Mouse (Mus musculus): ENCODE results near the gene Chst11. TPM values are rescaled to one million over a fixed set of nuclear protein-coding genes. Genes with fewer than 3 reads are reported as not detected.

The Chst11 gene
- 24.5 and 25.0 TPM in 2 replicates for polyA plus RNA-seq (2012; rRNA removed)

- H3K4me1 ChIP-seq (ENCODE audit: control insufficient read depth, insufficient read depth, low read length): peaks cover 2% of the 10 kb centered on the region; the same call in 1 of the 2 replicates
- no peak for TF ChIP-seq CTCF (IDR thresholded peaks at IDR 0.05; ENCODE audit: extremely low read depth, insufficient read depth, low read length)
- peak; percentile 16; the same call in 1 of the 2 replicates for TF ChIP-seq POLR2A (IDR thresholded peaks at IDR 0.05; ENCODE audit: extremely low read depth, insufficient read depth, low read length)
- peak within 1 kb of the TSS; percentile 66; the same call in 1 of the 2 replicates for H3K27ac ChIP-seq (ENCODE audit: insufficient read depth, low read length)
- peak within 1 kb of the TSS; percentile 54 for H3K4me3 ChIP-seq (ENCODE audit: insufficient read depth, low read length)
Observed at GRCm38 (mm10) chr10:82984950-82985699, at the start of gene Chst11. Gene Chst11, plus strand, starts transcription at chr10:82985498.

- TF ChIP-seq CTCF (IDR thresholded peaks at IDR 0.05; ENCODE audit: extremely low read depth, insufficient read depth, low read length): no peak
- no peak for TF ChIP-seq POLR2A (IDR thresholded peaks at IDR 0.05; ENCODE audit: extremely low read depth, insufficient read depth, low read length)
Observed at GRCm38 (mm10) chr10:82935774-82936173, 49.5 kb upstream of the Chst11 start.

DNA sequence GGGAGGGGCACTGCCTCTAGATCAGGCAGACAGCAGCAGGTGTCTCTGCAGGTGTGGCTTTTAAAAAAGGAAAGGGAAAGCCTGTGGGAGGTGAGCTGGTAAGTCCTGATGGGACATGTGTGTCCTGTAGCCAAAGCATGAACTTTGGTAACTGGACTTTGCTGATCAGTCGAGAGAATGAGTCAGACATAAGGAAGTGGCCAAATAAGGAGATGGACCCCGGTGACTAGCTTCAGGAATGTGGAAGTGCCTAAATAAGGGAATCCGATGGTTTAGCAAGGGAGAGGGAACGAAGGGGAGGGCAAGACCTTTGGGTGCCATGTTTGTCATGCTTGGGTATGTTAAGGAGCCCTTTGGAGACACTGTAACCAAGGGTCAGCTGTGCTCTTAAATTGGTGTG is 31.9 kb upstream of the Chst11 start:
- Histone ChIP-seq H3K4me3 (ENCODE audit: insufficient read depth, low read length) (no peak overlapping the region), H3K4me1 (ENCODE audit: control insufficient read depth, insufficient read depth, low read length) (no peaks in the 10 kb centered on the region), H3K27ac (ENCODE audit: insufficient read depth, low read length) (no peak overlapping the region)
- TF ChIP-seq POLR2A (IDR thresholded peaks at IDR 0.05; ENCODE audit: extremely low read depth, insufficient read depth, low read length) (no peak), CTCF (IDR thresholded peaks at IDR 0.05; ENCODE audit: extremely low read depth, insufficient read depth, low read length) (no peak)

More at GRCm38 (mm10) chr10:82935774-82936173, 49.5 kb upstream of the Chst11 start:
- H3K4me3 ChIP-seq (ENCODE audit: insufficient read depth, low read length): no peak overlapping the region
- no peaks in the 10 kb centered on the region for H3K4me1 ChIP-seq (ENCODE audit: control insufficient read depth, insufficient read depth, low read length)
- H3K27ac ChIP-seq (ENCODE audit: insufficient read depth, low read length): no peak overlapping the region

DNA sequence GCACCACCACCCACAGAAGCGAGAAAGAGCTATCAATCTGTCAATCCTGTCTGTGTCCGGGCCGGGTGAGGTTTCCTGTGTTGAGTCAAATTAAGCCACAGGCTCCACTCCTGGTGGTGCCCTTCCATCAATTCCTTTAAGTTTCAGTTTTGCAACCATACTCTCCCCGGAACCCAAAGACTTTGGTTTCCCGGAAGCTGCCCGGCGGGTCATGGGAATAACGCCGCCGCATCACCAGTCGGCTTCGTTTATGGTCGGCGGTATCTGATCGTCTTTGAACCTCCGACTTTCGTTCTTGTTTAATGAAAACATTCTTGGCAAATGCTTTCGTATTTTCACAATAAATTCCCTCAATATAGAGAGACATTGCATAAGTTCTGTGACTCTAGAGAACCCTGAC is 30.2 kb upstream of the Chst11 start:
- no peak for TF ChIP-seq POLR2A (IDR thresholded peaks at IDR 0.05; ENCODE audit: extremely low read depth, insufficient read depth, low read length)
- TF ChIP-seq CTCF (IDR thresholded peaks at IDR 0.05; ENCODE audit: extremely low read depth, insufficient read depth, low read length): no peak
- H3K4me1 ChIP-seq (ENCODE audit: control insufficient read depth, insufficient read depth, low read length): no peaks in the 10 kb centered on the region
- no peak overlapping the region for H3K27ac ChIP-seq (ENCODE audit: insufficient read depth, low read length)
- no peak overlapping the region for H3K4me3 ChIP-seq (ENCODE audit: insufficient read depth, low read length)

GRCm38 (mm10) chr10:82958218-82958761 is 27.0 kb upstream of the Chst11 start:
- Histone ChIP-seq H3K27ac (ENCODE audit: insufficient read depth, low read length) (no peak overlapping the region), H3K4me3 (ENCODE audit: insufficient read depth, low read length) (no peak overlapping the region), H3K4me1 (ENCODE audit: control insufficient read depth, insufficient read depth, low read length) (no peaks in the 10 kb centered on the region)
- TF ChIP-seq POLR2A (IDR thresholded peaks at IDR 0.05; ENCODE audit: extremely low read depth, insufficient read depth, low read length) (no peak), CTCF (IDR thresholded peaks at IDR 0.05; ENCODE audit: extremely low read depth, insufficient read depth, low read length) (no peak)

DNA sequence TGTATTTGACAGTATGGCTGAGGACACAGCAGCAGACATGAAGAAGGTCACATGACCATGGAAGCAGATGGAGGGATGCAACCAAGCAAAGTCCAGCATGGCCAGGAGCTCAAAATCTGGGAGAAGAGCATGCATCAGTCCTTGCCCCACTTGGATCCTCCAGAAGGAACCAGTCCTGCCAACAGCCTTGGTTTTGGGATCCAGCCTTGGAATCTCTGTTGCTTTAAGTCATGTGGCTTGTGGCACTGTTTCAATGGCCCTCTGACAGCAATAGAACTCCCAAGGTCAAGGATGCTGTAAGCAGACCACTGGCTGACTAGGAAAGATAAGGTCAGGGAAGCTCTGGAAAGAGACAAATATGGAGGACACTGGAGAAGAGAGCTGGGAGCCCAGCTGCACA is 26.0 kb upstream of the Chst11 start:
- H3K4me1 ChIP-seq (ENCODE audit: control insufficient read depth, insufficient read depth, low read length): no peaks in the 10 kb centered on the region
- H3K4me3 ChIP-seq (ENCODE audit: insufficient read depth, low read length): no peak overlapping the region
- H3K27ac ChIP-seq (ENCODE audit: insufficient read depth, low read length): no peak overlapping the region
- TF ChIP-seq CTCF (IDR thresholded peaks at IDR 0.05; ENCODE audit: extremely low read depth, insufficient read depth, low read length) (no peak), POLR2A (IDR thresholded peaks at IDR 0.05; ENCODE audit: extremely low read depth, insufficient read depth, low read length) (no peak)

DNA sequence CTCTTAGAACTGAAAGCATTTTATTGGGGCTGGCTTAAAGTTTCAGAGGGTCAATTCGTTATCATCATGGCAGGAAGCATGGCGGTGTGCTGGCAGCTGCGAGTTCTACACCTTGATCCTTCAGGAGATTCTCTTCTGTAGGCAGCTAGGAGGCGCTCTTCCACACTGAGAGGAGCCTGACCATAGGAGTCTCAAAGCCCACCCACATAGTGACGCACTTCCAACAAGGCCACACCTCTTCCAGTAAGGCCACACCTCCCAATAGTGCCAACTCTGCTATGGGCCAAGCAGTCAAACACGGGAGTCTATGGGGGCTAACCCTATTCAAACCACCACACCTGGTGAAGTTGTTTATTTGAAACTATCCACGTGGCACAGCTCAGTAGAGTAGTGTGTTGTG is 24.0 kb upstream of the Chst11 start:
- no peak for TF ChIP-seq CTCF (IDR thresholded peaks at IDR 0.05; ENCODE audit: extremely low read depth, insufficient read depth, low read length)
- no peak for TF ChIP-seq POLR2A (IDR thresholded peaks at IDR 0.05; ENCODE audit: extremely low read depth, insufficient read depth, low read length)
- Histone ChIP-seq H3K4me3 (ENCODE audit: insufficient read depth, low read length) (no peak overlapping the region), H3K4me1 (ENCODE audit: control insufficient read depth, insufficient read depth, low read length) (no peaks in the 10 kb centered on the region), H3K27ac (ENCODE audit: insufficient read depth, low read length) (no peak overlapping the region)

- Histone ChIP-seq H3K27ac (ENCODE audit: insufficient read depth, low read length) (no peak overlapping the region), H3K4me1 (ENCODE audit: control insufficient read depth, insufficient read depth, low read length) (no peaks in the 10 kb centered on the region), H3K4me3 (ENCODE audit: insufficient read depth, low read length) (no peak overlapping the region)
- TF ChIP-seq CTCF (IDR thresholded peaks at IDR 0.05; ENCODE audit: extremely low read depth, insufficient read depth, low read length) (no peak), POLR2A (IDR thresholded peaks at IDR 0.05; ENCODE audit: extremely low read depth, insufficient read depth, low read length) (no peak)
Observed at GRCm38 (mm10) chr10:82962018-82962417, 23.3 kb upstream of the Chst11 start.

DNA sequence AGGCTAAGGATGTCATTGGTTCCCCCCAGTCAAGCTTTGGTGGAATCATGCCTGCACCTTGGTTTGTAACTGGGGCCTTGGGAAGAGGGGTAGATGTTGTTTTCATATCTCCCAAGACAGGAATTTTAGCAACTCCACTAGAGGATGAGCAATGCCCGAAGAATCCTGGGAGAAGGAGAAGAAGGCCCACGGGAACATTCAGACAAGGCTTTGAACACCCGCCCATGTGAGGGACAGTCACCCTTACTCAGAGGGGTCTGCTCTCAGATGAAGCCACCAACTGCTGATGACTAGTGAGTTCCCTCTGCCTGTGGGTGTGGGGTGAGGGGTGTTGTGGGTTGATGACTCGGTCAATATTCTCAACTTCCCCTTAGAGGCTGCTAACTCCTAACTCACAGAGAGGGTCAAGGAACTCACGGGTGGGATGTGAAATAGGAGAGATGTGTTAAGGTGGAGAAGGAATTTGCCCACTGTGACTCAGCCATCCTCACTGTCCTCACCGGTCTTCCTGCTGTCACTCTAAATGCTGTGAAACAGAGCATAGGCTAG is 22.8 kb upstream of the Chst11 start:
- no peak overlapping the region for H3K27ac ChIP-seq (ENCODE audit: insufficient read depth, low read length)
- no peaks in the 10 kb centered on the region for H3K4me1 ChIP-seq (ENCODE audit: control insufficient read depth, insufficient read depth, low read length)
- no peak overlapping the region for H3K4me3 ChIP-seq (ENCODE audit: insufficient read depth, low read length)
- TF ChIP-seq POLR2A (IDR thresholded peaks at IDR 0.05; ENCODE audit: extremely low read depth, insufficient read depth, low read length) (no peak), CTCF (IDR thresholded peaks at IDR 0.05; ENCODE audit: extremely low read depth, insufficient read depth, low read length) (no peak)

- no peaks in the 10 kb centered on the region for H3K4me1 ChIP-seq (ENCODE audit: control insufficient read depth, insufficient read depth, low read length)
- no peak overlapping the region for H3K4me3 ChIP-seq (ENCODE audit: insufficient read depth, low read length)
- H3K27ac ChIP-seq (ENCODE audit: insufficient read depth, low read length): no peak overlapping the region
- no peak for TF ChIP-seq POLR2A (IDR thresholded peaks at IDR 0.05; ENCODE audit: extremely low read depth, insufficient read depth, low read length)
- no peak for TF ChIP-seq CTCF (IDR thresholded peaks at IDR 0.05; ENCODE audit: extremely low read depth, insufficient read depth, low read length)
Observed at GRCm38 (mm10) chr10:82964491-82964890, 20.8 kb upstream of the Chst11 start.
